In genomic region chr17:33950131-33950625, GRCm38 (mm10) we compare ENCODE assay signal across 8 mouse cellular contexts. TPM values are rescaled to one million over a fixed set of nuclear protein-coding genes. Genes with fewer than 3 reads are reported as not detected.
DNase-seq lines count a peak whose midpoint lies in the region; ATAC-seq lines count a peak whose summit lies in the region.

No protein-coding gene starts in this region.

- no peaks in the 10 kb centered on the region for H3K9me3 ChIP-seq in erythroblast, embryonic 14.5 days (ENCODE audit: control insufficient read depth, low read length)
- H3K9me3 ChIP-seq in liver, embryonic 13.5 days (replicated peaks), result no peaks in the 10 kb centered on the region

- intact Hi-C loops in gastrocnemius, postnatal 14 days (cut with DNase I; ENCODE audit: low total_unique reads), result no loop called here

- peak overlapping the region; percentile 92 for H3K27ac ChIP-seq in liver, embryonic 13.5 days

- no peak for ATAC-seq in erythroblast, adult 5-6 weeks (replicated peaks; ENCODE audit: low FRiP score, poor library complexity, severe bottlenecking)
- no peak for ATAC-seq in liver, embryonic 13.5 days (ENCODE audit: low read depth)

- H3K9ac ChIP-seq in liver, embryonic 13.5 days, result peak overlapping the region; percentile 97

- peak overlapping the region; percentile 74 for H3K4me3 ChIP-seq in erythroblast, embryonic 14.5 days (replicated peaks)
- peak overlapping the region; percentile 97 for H3K4me3 ChIP-seq in liver, embryonic 13.5 days (replicated peaks)

- 74% methylated on average over 10 of the region's 10 CpGs for WGBS in liver, embryonic 13.5 days (ENCODE audit: insufficient replicate concordance)

- peaks cover 66% of the 10 kb centered on the region for H3K4me1 ChIP-seq in erythroblast, embryonic 14.5 days (ENCODE audit: control insufficient read depth)
- peaks cover 72% of the 10 kb centered on the region for H3K4me1 ChIP-seq in liver, embryonic 13.5 days (replicated peaks)

- peak overlapping the region; percentile 96 for H3K4me2 ChIP-seq in liver, embryonic 13.5 days

- peak; percentile 23 for DNase-seq in urinary bladder, adult 2 months (ENCODE audit: low spot score)
- no peak for DNase-seq in urinary bladder, postnatal 14 days (ENCODE audit: low spot score)
- no peak for DNase-seq in liver, embryonic 13.5 days
- DNase-seq in testis, postnatal 14 days (ENCODE audit: low spot score), result no peak
- DNase-seq in gastrocnemius, postnatal 14 days, result no peak
- DNase-seq in layer of hippocampus, adult 11-12 months (ENCODE audit: low spot score), result no peak

- H3K36me3 ChIP-seq in erythroblast, embryonic 14.5 days (ENCODE audit: control insufficient read depth), result peaks cover 86% of the 10 kb centered on the region
- peaks cover 80% of the 10 kb centered on the region for H3K36me3 ChIP-seq in liver, embryonic 13.5 days

- H3K27me3 ChIP-seq in erythroblast, embryonic 14.5 days (ENCODE audit: control insufficient read depth), result no peaks in the 10 kb centered on the region
- H3K27me3 ChIP-seq in liver, embryonic 13.5 days, result no peaks in the 10 kb centered on the region

RNA-seq across cellular contexts. Expression of gene B3galt4, which starts 1.1 kb away (rescaled TPM):
- polyA plus RNA-seq in erythroblast, embryonic 14.5 days (2012), result 0.21 and 0.45 TPM in 2 replicates
- total RNA-seq in erythroblast, adult 5-6 weeks (2015; ENCODE audit: low replicate concordance), result not detected in 2 replicates
- total RNA-seq in erythroblast, adult 5-6 weeks (2017; ENCODE audit: low replicate concordance), result 0.70 and 0.94 TPM in 2 replicates
- polyA plus RNA-seq in urinary bladder, adult 2 months (2012; rRNA removed), result 7.7 TPM in 2 replicates
- polyA plus RNA-seq in liver, embryonic 13.5 days (2015; fragmentation: Nextera tagmentation; extraction: Ambion mirVana), result 2.3 and 2.5 TPM in 2 replicates
- 1 to 10 TPM; 2.3 to 2.7 TPM for total RNA-seq in gastrocnemius, postnatal 14 days (2021)

RNA-seq across cellular contexts. Expression of gene Vps52, which starts 5.4 kb away (rescaled TPM):
- polyA plus RNA-seq in erythroblast, embryonic 14.5 days (2012), result 10.1 and 11.6 TPM in 2 replicates
- total RNA-seq in erythroblast, adult 5-6 weeks (2015; ENCODE audit: low replicate concordance), result 8.2 and 11.3 TPM in 2 replicates
- total RNA-seq in erythroblast, adult 5-6 weeks (2017; ENCODE audit: low replicate concordance), result 13.0 and 17.0 TPM in 2 replicates
- 39.3 and 39.7 TPM in 2 replicates for polyA plus RNA-seq in urinary bladder, adult 2 months (2012; rRNA removed)
- polyA plus RNA-seq in liver, embryonic 13.5 days (2015; fragmentation: Nextera tagmentation; extraction: Ambion mirVana), result 27.7 and 30.1 TPM in 2 replicates
- 10 to 100 TPM; 30.5 to 33.1 TPM for total RNA-seq in gastrocnemius, postnatal 14 days (2021)

RNA-seq across cellular contexts. Expression of gene Rps18, which starts 5.6 kb away (rescaled TPM):
- polyA plus RNA-seq in erythroblast, embryonic 14.5 days (2012), result 11.8 and 13.8 TPM in 2 replicates
- total RNA-seq in erythroblast, adult 5-6 weeks (2015; ENCODE audit: low replicate concordance), result 758 and 917 TPM in 2 replicates
- 207 and 301 TPM in 2 replicates for total RNA-seq in erythroblast, adult 5-6 weeks (2017; ENCODE audit: low replicate concordance)
- 1,060 and 1,160 TPM in 2 replicates for polyA plus RNA-seq in urinary bladder, adult 2 months (2012; rRNA removed)
- 1,343 and 1,499 TPM in 2 replicates for polyA plus RNA-seq in liver, embryonic 13.5 days (2015; fragmentation: Nextera tagmentation; extraction: Ambion mirVana)
- total RNA-seq in gastrocnemius, postnatal 14 days (2021), result 100 to 1,000 TPM; 464 to 543 TPM

RNA-seq across cellular contexts. Expression of gene Wdr46, which starts 9.7 kb away (rescaled TPM):
- polyA plus RNA-seq in erythroblast, embryonic 14.5 days (2012), result 6.0 and 6.7 TPM in 2 replicates
- 4.0 and 15.9 TPM in 2 replicates for total RNA-seq in erythroblast, adult 5-6 weeks (2015; ENCODE audit: low replicate concordance)
- 7.5 and 8.5 TPM in 2 replicates for total RNA-seq in erythroblast, adult 5-6 weeks (2017; ENCODE audit: low replicate concordance)
- polyA plus RNA-seq in urinary bladder, adult 2 months (2012; rRNA removed), result 15.8 and 17.2 TPM in 2 replicates
- 30.1 and 34.9 TPM in 2 replicates for polyA plus RNA-seq in liver, embryonic 13.5 days (2015; fragmentation: Nextera tagmentation; extraction: Ambion mirVana)
- total RNA-seq in gastrocnemius, postnatal 14 days (2021), result 10 to 100 TPM; 11.1 to 12.3 TPM

RNA-seq across cellular contexts. Expression of gene Pfdn6, which starts 10.0 kb away (rescaled TPM):
- 48.7 and 66.5 TPM in 2 replicates for polyA plus RNA-seq in erythroblast, embryonic 14.5 days (2012)
- total RNA-seq in erythroblast, adult 5-6 weeks (2015; ENCODE audit: low replicate concordance), result 15.9 and 38.0 TPM in 2 replicates
- 22.9 TPM in 2 replicates for total RNA-seq in erythroblast, adult 5-6 weeks (2017; ENCODE audit: low replicate concordance)
- 86.5 and 87.2 TPM in 2 replicates for polyA plus RNA-seq in urinary bladder, adult 2 months (2012; rRNA removed)
- polyA plus RNA-seq in liver, embryonic 13.5 days (2015; fragmentation: Nextera tagmentation; extraction: Ambion mirVana), result 153 and 157 TPM in 2 replicates
- total RNA-seq in gastrocnemius, postnatal 14 days (2021), result 10 to 100 TPM; 53.6 to 54.9 TPM

Comparison
In these comparisons a context has a peak if more than half of its experiments do, and no peak if none do; other contexts are left out.
1. RNA of gene Rps18, which starts 5.6 kb away (polyA plus RNA-seq): 1,343 to 1,499 TPM in liver, embryonic 13.5 days and 1,060 to 1,160 TPM in urinary bladder, adult 2 months; 11.8 to 13.8 TPM in erythroblast, embryonic 14.5 days; every median in the first group is over 10 times any median in the second.